Mouse (Mus musculus): ENCODE measurements around the gene Ebpl. TPM values are rescaled to one million over a fixed set of nuclear protein-coding genes. Genes with fewer than 3 reads are reported as not detected.
"Not testable (repeated sequence)": the region's sequence is repeated elsewhere in the genome, so short reads cannot be mapped to it uniquely, and the experiment has no call there.

The Ebpl gene
- polyA plus RNA-seq, 1 experiment from 2014 or later, result 8.2 TPM

DNA sequence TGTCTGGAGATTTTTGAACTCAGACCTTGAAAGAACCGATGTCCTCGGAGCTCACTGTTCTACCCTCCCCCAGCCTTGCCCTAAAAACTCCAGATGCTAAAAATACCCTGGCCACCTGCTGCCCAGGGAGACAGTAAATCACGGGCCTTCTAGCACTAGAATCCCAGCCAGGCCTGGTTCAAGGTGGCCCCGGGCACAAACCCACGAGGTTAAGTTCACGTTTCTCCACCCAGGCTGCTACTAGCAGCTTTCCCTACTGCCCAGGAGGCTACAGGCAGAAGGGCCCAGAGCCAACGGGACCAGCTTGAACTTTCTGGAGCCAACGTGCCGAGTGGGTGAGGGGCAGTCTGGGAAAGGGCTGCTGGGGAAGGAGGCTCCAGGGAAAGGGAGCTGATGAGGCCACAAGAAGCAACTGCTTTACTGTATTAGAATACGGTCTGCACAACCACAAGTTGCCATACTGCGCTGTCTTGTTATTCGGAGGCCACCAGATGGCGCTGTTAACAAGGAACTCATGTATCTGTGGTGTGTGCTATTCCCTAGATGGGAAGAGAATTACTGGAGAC lies 29.2 kb downstream of the Ebpl start:
- H3K9me3 ChIP-seq (ENCODE audit: control insufficient read depth, low read length), result no peaks in the 10 kb centered on the region
- H3K4me2 ChIP-seq (ENCODE audit: low read depth, low read length), result peak overlapping the region; percentile 22; the same call in 1 of the 2 replicates
- peak overlapping the region; percentile 51 for H3K9ac ChIP-seq (ENCODE audit: low read depth, low read length)
- peak; percentile 85 for ATAC-seq
- WGBS, result 18% methylated on average over 13 of the region's 13 CpGs
- H3K4me3 ChIP-seq (ENCODE audit: low read length), result no peak overlapping the region
- H3K36me3 ChIP-seq (ENCODE audit: control insufficient read depth, insufficient read depth, low read length), result no peaks in the 10 kb centered on the region
- H3K27ac ChIP-seq (ENCODE audit: low read length), result no peak overlapping the region
- peaks cover 4% of the 10 kb centered on the region; the same call in 1 of the 2 replicates for H3K4me1 ChIP-seq (ENCODE audit: control insufficient read depth, insufficient read depth, low read length)
- no peaks in the 10 kb centered on the region for H3K27me3 ChIP-seq (replicated peaks; ENCODE audit: control insufficient read depth, insufficient read depth, low read length)

GRCm38 (mm10) chr14:61330591-61330990 lies 29.6 kb downstream of the Ebpl start:
- Histone ChIP-seq H3K36me3 (ENCODE audit: control insufficient read depth, insufficient read depth, low read length) (no peaks in the 10 kb centered on the region), H3K4me3 (ENCODE audit: low read length) (no peak overlapping the region), H3K9ac (ENCODE audit: low read depth, low read length) (no peak overlapping the region; the same call in 1 of the 2 replicates), H3K4me2 (ENCODE audit: low read depth, low read length) (no peak overlapping the region), H3K4me1 (ENCODE audit: control insufficient read depth, insufficient read depth, low read length) (peaks cover 4% of the 10 kb centered on the region; the same call in 1 of the 2 replicates), H3K27me3 (replicated peaks; ENCODE audit: control insufficient read depth, insufficient read depth, low read length) (no peaks in the 10 kb centered on the region), H3K9me3 (ENCODE audit: control insufficient read depth, low read length) (no peaks in the 10 kb centered on the region), H3K27ac (ENCODE audit: low read length) (no peak overlapping the region)
- ATAC-seq, result no peak
- 82% methylated on average over 11 of the region's 11 CpGs for WGBS

GRCm38 (mm10) chr14:61327618-61328450 lies 32.4 kb downstream of the Ebpl start:
- WGBS, result 36% methylated on average over 19 of the region's 19 CpGs
- Histone ChIP-seq H3K4me2 (ENCODE audit: low read depth, low read length) (peak overlapping the region; percentile 53), H3K4me1 (ENCODE audit: control insufficient read depth, insufficient read depth, low read length) (peaks cover 4% of the 10 kb centered on the region; the same call in 1 of the 2 replicates), H3K27ac (ENCODE audit: low read length) (no peak overlapping the region), H3K9ac (ENCODE audit: low read depth, low read length) (peak overlapping the region; percentile 35), H3K9me3 (ENCODE audit: control insufficient read depth, low read length) (no peaks in the 10 kb centered on the region), H3K4me3 (ENCODE audit: low read length) (peak overlapping the region; percentile 25), H3K36me3 (ENCODE audit: control insufficient read depth, insufficient read depth, low read length) (no peaks in the 10 kb centered on the region), H3K27me3 (replicated peaks; ENCODE audit: control insufficient read depth, insufficient read depth, low read length) (no peaks in the 10 kb centered on the region)
- ATAC-seq, result peak; percentile 48

DNA sequence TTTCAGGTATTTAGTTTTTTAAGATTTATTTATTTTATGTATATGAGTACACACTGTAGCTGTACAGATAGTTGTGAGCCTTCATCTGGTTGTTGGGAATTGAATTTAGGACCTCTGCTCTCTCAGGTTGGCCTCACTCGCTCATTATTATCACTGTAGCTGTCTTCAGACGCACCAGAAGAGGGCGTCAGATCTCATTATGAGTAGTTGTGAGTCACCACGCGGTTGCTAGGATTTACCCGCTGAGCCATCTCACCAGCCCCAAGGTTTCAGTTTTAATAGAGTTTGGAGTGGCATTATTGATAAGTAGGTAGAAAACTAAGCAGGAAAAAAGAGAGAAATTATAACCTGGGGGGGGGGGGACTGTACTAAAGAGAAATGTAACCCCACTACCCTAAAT lies 33.2 kb downstream of the Ebpl start:
- H3K4me2 ChIP-seq (ENCODE audit: low read depth, low read length), result not testable (repeated sequence)
- 31% methylated on average over 6 of the region's 6 CpGs for WGBS

DNA sequence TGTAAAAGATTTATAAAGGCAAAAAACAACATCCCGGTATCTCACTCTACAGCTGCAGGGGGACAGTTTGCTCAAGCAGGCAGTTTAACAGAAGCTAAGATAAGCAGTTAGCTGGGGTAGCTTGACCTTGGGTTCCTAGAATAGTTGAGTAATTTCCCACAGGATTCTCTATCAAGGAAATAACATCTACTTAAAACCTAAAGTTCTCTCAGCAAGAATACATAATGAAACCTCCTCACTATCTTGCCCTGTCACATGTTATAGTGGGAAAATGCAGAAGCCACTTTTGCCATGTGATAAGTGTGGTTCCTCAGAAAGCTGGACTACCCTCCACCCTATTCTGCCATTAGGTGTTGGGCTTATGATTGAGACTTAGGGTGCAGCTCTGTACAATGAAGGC lies 37.5 kb downstream of the Ebpl start:
- Histone ChIP-seq H3K4me3 (ENCODE audit: low read length) (no peak overlapping the region), H3K9me3 (ENCODE audit: control insufficient read depth, low read length) (no peaks in the 10 kb centered on the region; the same call in 1 of the 2 replicates), H3K27me3 (replicated peaks; ENCODE audit: control insufficient read depth, insufficient read depth, low read length) (no peaks in the 10 kb centered on the region), H3K4me1 (ENCODE audit: control insufficient read depth, insufficient read depth, low read length) (no peaks in the 10 kb centered on the region), H3K36me3 (ENCODE audit: control insufficient read depth, insufficient read depth, low read length) (no peaks in the 10 kb centered on the region), H3K4me2 (ENCODE audit: low read depth, low read length) (no peak overlapping the region), H3K9ac (ENCODE audit: low read depth, low read length) (no peak overlapping the region), H3K27ac (ENCODE audit: low read length) (no peak overlapping the region)
- 96% methylated on average over 1 of the region's 1 CpGs for WGBS
- no peak for ATAC-seq

More for the DNA sequence above, 33.2 kb downstream of the Ebpl start:
- not testable (repeated sequence) for H3K27ac ChIP-seq (ENCODE audit: low read length); H3K4me1 ChIP-seq (ENCODE audit: control insufficient read depth, insufficient read depth, low read length); H3K27me3 ChIP-seq (replicated peaks; ENCODE audit: control insufficient read depth, insufficient read depth, low read length); H3K4me3 ChIP-seq (ENCODE audit: low read length); H3K9me3 ChIP-seq (ENCODE audit: control insufficient read depth, low read length); H3K36me3 ChIP-seq (ENCODE audit: control insufficient read depth, insufficient read depth, low read length); H3K9ac ChIP-seq (ENCODE audit: low read depth, low read length); ATAC-seq

DNA sequence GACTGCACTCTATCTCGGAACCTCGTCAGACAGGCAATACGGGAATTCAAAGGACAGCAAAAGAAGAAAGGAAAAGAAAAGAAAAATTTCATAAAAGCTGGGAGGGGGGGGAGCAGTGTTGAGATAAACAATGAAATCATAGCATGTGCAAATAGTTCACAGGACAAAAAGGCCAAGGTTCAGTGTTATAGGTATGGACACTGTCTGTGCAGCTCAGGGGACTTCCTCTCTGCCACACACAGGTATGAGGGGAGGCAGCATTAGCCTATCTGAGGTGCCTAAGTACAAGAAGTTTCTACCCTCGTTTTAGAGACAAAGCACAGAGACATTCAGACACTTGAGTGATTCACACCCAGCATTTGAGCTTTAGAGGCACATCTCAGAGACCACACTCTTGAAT lies 39.0 kb downstream of the Ebpl start:
- no peaks in the 10 kb centered on the region for H3K36me3 ChIP-seq (ENCODE audit: control insufficient read depth, insufficient read depth, low read length)
- no peak overlapping the region for H3K4me3 ChIP-seq (ENCODE audit: low read length)
- H3K4me2 ChIP-seq (ENCODE audit: low read depth, low read length), result no peak overlapping the region
- no peaks in the 10 kb centered on the region; the same call in 1 of the 2 replicates for H3K9me3 ChIP-seq (ENCODE audit: control insufficient read depth, low read length)
- 64% methylated on average over 4 of the region's 4 CpGs for WGBS
- no peaks in the 10 kb centered on the region for H3K4me1 ChIP-seq (ENCODE audit: control insufficient read depth, insufficient read depth, low read length)
- peak; percentile 67; the same call in 1 of the 2 replicates for ATAC-seq
- no peaks in the 10 kb centered on the region for H3K27me3 ChIP-seq (replicated peaks; ENCODE audit: control insufficient read depth, insufficient read depth, low read length)
- no peak overlapping the region for H3K27ac ChIP-seq (ENCODE audit: low read length)
- H3K9ac ChIP-seq (ENCODE audit: low read depth, low read length), result no peak overlapping the region

GRCm38 (mm10) chr14:61320765-61321164 lies 39.5 kb downstream of the Ebpl start:
- no peaks in the 10 kb centered on the region for H3K27me3 ChIP-seq (replicated peaks; ENCODE audit: control insufficient read depth, insufficient read depth, low read length)
- no peaks in the 10 kb centered on the region for H3K4me1 ChIP-seq (ENCODE audit: control insufficient read depth, insufficient read depth, low read length)
- peak; percentile 90 for ATAC-seq
- WGBS, result 84% methylated on average over 1 of the region's 1 CpGs
- no peak overlapping the region for H3K4me3 ChIP-seq (ENCODE audit: low read length)
- no peak overlapping the region for H3K4me2 ChIP-seq (ENCODE audit: low read depth, low read length)
- no peak overlapping the region for H3K27ac ChIP-seq (ENCODE audit: low read length)
- H3K36me3 ChIP-seq (ENCODE audit: control insufficient read depth, insufficient read depth, low read length), result no peaks in the 10 kb centered on the region
- no peaks in the 10 kb centered on the region; the same call in 1 of the 2 replicates for H3K9me3 ChIP-seq (ENCODE audit: control insufficient read depth, low read length)
- H3K9ac ChIP-seq (ENCODE audit: low read depth, low read length), result no peak overlapping the region

GRCm38 (mm10) chr14:61316861-61317260 lies 43.4 kb downstream of the Ebpl start:
- Histone ChIP-seq H3K27me3 (replicated peaks; ENCODE audit: control insufficient read depth, insufficient read depth, low read length) (no peaks in the 10 kb centered on the region), H3K36me3 (ENCODE audit: control insufficient read depth, insufficient read depth, low read length) (no peaks in the 10 kb centered on the region), H3K4me3 (ENCODE audit: low read length) (no peak overlapping the region), H3K4me2 (ENCODE audit: low read depth, low read length) (no peak overlapping the region), H3K27ac (ENCODE audit: low read length) (no peak overlapping the region), H3K9ac (ENCODE audit: low read depth, low read length) (no peak overlapping the region), H3K9me3 (ENCODE audit: control insufficient read depth, low read length) (no peaks in the 10 kb centered on the region), H3K4me1 (ENCODE audit: control insufficient read depth, insufficient read depth, low read length) (no peaks in the 10 kb centered on the region)
- 35% methylated on average over 4 of the region's 4 CpGs for WGBS
- peak; percentile 34; the same call in 1 of the 2 replicates for ATAC-seq

DNA sequence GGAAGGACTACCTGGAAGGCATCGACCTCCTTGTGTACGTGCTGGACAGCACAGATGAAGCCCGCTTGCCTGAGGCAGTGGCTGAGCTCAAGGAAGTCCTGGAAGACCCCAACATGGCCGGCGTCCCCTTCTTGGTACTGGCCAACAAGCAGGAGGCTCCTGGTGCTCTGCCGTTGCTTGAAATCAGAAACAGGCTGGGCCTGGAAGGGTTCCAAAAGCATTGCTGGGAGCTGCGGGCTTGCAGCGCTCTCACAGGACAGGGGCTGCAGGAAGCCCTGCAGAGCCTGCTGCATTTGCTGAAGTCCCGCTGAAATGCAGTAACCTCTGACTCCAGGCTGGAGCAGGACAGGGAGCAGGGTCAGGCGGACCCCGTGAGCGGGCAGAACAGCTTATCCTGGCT lies 49.3 kb downstream of the Ebpl start:
- ATAC-seq, result no peak
- Histone ChIP-seq H3K4me1 (ENCODE audit: control insufficient read depth, insufficient read depth, low read length) (no peaks in the 10 kb centered on the region), H3K4me3 (ENCODE audit: low read length) (no peak overlapping the region), H3K4me2 (ENCODE audit: low read depth, low read length) (no peak overlapping the region), H3K27ac (ENCODE audit: low read length) (no peak overlapping the region), H3K9ac (ENCODE audit: low read depth, low read length) (no peak overlapping the region), H3K27me3 (replicated peaks; ENCODE audit: control insufficient read depth, insufficient read depth, low read length) (no peaks in the 10 kb centered on the region), H3K36me3 (ENCODE audit: control insufficient read depth, insufficient read depth, low read length) (no peaks in the 10 kb centered on the region), H3K9me3 (ENCODE audit: control insufficient read depth, low read length) (no peaks in the 10 kb centered on the region)
- 61% methylated on average over 12 of the region's 12 CpGs for WGBS
